10 mouse cellular contexts compared by ENCODE assay signal in genomic region chr3:119933049-119933511, GRCm38 (mm10).
DNase-seq lines count a peak whose midpoint lies in the region; ATAC-seq and TF ChIP-seq lines count a peak whose summit lies in the region.
"Had no signal": no experiment of that assay in that cellular context is flagged by ENCODE, and none has a peak within 500 bp of the region (broad histone marks: within the 10 kb centered on the region; RNA-seq: fewer than 3 reads in every experiment).

No protein-coding gene starts in this region.

- ATAC-seq in hindbrain, postnatal 0 days: peak; percentile 45; the same call in 1 of the 2 replicates
- ATAC-seq in hindbrain, embryonic 13.5 days (ENCODE audit: low FRiP score): no peak
- peak; percentile 85 for ATAC-seq in lung, embryonic 14.5 days (ENCODE audit: insufficient read depth)
- no peak for ATAC-seq in megakaryocyte-erythroid progenitor cell, adult 5-6 weeks (replicated peaks; ENCODE audit: low FRiP score, low TSS enrichment, poor library complexity, severe bottlenecking)

- 10% methylated on average over 5 of the region's 5 CpGs for WGBS in hindbrain, postnatal 0 days
- 17% methylated on average over 5 of the region's 5 CpGs for WGBS in hindbrain, embryonic 13.5 days
- WGBS in lung, embryonic 14.5 days: 19% methylated on average over 5 of the region's 5 CpGs

- in situ Hi-C loops in CH12.LX (cut with MboI; ENCODE audit: low pct_ligation_motif_present, low pct_unique_long_range_greater_than_20kb, low sequenced_read_pairs): no loop called here

- dilution Hi-C loops in CH12.LX (cut with MboI; ENCODE audit: extremely low pct_ligation_motif_present, extremely low pct_unique_long_range_greater_than_20kb, low sequenced_read_pairs): no loop called here

- TF ChIP-seq CTCF in hindbrain, postnatal 0 days (IDR thresholded peaks at IDR 0.05; ENCODE audit: low read depth): no peak
- TF ChIP-seq CTCF in CH12.LX (conservative IDR thresholded peaks at IDR 0.05 in 1 of 2, IDR thresholded peaks at IDR 0.05 in 1 of 2; ENCODE audit: low read depth in 2 of 2, low read length in 2 of 2): no peak
- TF ChIP-seq CTCF in lung, embryonic 14.5 days (IDR thresholded peaks at IDR 0.05; ENCODE audit: low read depth): no peak

- no peaks in the 10 kb centered on the region for H3K9me3 ChIP-seq in hindbrain, postnatal 0 days (ENCODE audit: low read length)
- H3K9me3 ChIP-seq in hindbrain, embryonic 13.5 days: no peaks in the 10 kb centered on the region
- H3K9me3 ChIP-seq in CH12.LX (replicated peaks; ENCODE audit: low read length): peaks cover 43% of the 10 kb centered on the region
- no peaks in the 10 kb centered on the region for H3K9me3 ChIP-seq in lung, embryonic 14.5 days (ENCODE audit: low read depth, low read length)
- H3K9me3 ChIP-seq: kidney, embryonic 15.5 days had no signal

- TF ChIP-seq RAD21 in CH12.LX (IDR thresholded peaks at IDR 0.05; ENCODE audit: low read depth, low read length): no peak

- peak; percentile 75 for DNase-seq in hindbrain, postnatal 0 days (ENCODE audit: low spot score)
- DNase-seq in CH12.LX (ENCODE audit: extremely low read depth): peak; percentile 0
- DNase-seq in NIH3T3 (ENCODE audit: low read depth): peak; percentile 94
- DNase-seq in lung, embryonic 14.5 days: peak; percentile 88
- DNase-seq in B cell, adult 2 months: no peak
- DNase-seq: thymus, postnatal 36 days had no signal

- TF ChIP-seq POLR2A in CH12.LX (IDR thresholded peaks at IDR 0.05; ENCODE audit: low read depth, low read length): no peak

- peak; percentile 90 for TF ChIP-seq EP300 in CH12.LX (IDR thresholded peaks at IDR 0.05; ENCODE audit: low read length)

- no peaks in the 10 kb centered on the region for H3K79me2 ChIP-seq in CH12.LX (replicated peaks; ENCODE audit: control insufficient read depth, extremely low read depth, insufficient read depth, poor library complexity, severe bottlenecking)

- H3K4me3 ChIP-seq in hindbrain, postnatal 0 days (ENCODE audit: low read length): no peak overlapping the region
- no peak overlapping the region for H3K4me3 ChIP-seq in hindbrain, embryonic 13.5 days
- H3K4me3 ChIP-seq in CH12.LX (replicated peaks in 1 of 3; ENCODE audit: low read depth in 2 of 3, low read length in 2 of 3, poor library complexity in 1 of 3): no peak overlapping the region
- no peak overlapping the region for H3K4me3 ChIP-seq in lung, embryonic 14.5 days (ENCODE audit: low read depth, low read length)
- H3K4me3 ChIP-seq: kidney, embryonic 15.5 days had no signal

- H3K9ac ChIP-seq in hindbrain, postnatal 0 days (replicated peaks; ENCODE audit: low read length): no peak overlapping the region
- no peak overlapping the region for H3K9ac ChIP-seq in hindbrain, embryonic 13.5 days
- H3K9ac ChIP-seq in CH12.LX (ENCODE audit: insufficient read depth, low read depth): no peak overlapping the region
- no peak overlapping the region for H3K9ac ChIP-seq in lung, embryonic 14.5 days
- H3K9ac ChIP-seq: kidney, embryonic 15.5 days had no signal

- H3K27ac ChIP-seq in hindbrain, postnatal 0 days: no peak overlapping the region
- H3K27ac ChIP-seq in hindbrain, embryonic 13.5 days: no peak overlapping the region
- no peak overlapping the region for H3K27ac ChIP-seq in CH12.LX (ENCODE audit: insufficient read depth, low read depth)
- H3K27ac ChIP-seq in lung, embryonic 14.5 days (ENCODE audit: low read depth): peak overlapping the region; percentile 49
- H3K27ac ChIP-seq: kidney, embryonic 15.5 days had no signal

- 0 out of 2 replicates have a peak overlapping the region, but pooled peaks have one; percentile 3 for H3K4me2 ChIP-seq in hindbrain, postnatal 0 days (ENCODE audit: low read depth, low read length)
- no peak overlapping the region for H3K4me2 ChIP-seq in hindbrain, embryonic 13.5 days
- peak overlapping the region; percentile 62 for H3K4me2 ChIP-seq in CH12.LX (ENCODE audit: insufficient read depth, low read depth, poor library complexity, severe bottlenecking)
- no peak overlapping the region for H3K4me2 ChIP-seq in lung, embryonic 14.5 days
- H3K4me2 ChIP-seq: heart, embryonic 11.5 days; kidney, embryonic 15.5 days had no signal

- no peaks in the 10 kb centered on the region for H3K27me3 ChIP-seq in hindbrain, postnatal 0 days (ENCODE audit: insufficient read depth, low read length)
- no peaks in the 10 kb centered on the region for H3K27me3 ChIP-seq in hindbrain, embryonic 13.5 days
- H3K27me3 ChIP-seq in CH12.LX (replicated peaks): no peaks in the 10 kb centered on the region
- H3K27me3 ChIP-seq in lung, embryonic 14.5 days (ENCODE audit: insufficient read depth, low read length): no peaks in the 10 kb centered on the region
- H3K27me3 ChIP-seq: kidney, embryonic 15.5 days had no signal

- no peaks in the 10 kb centered on the region for H3K36me3 ChIP-seq in hindbrain, postnatal 0 days (ENCODE audit: insufficient read depth, low read length)
- no peaks in the 10 kb centered on the region for H3K36me3 ChIP-seq in hindbrain, embryonic 13.5 days
- no peaks in the 10 kb centered on the region for H3K36me3 ChIP-seq in CH12.LX (replicated peaks in 1 of 2; ENCODE audit: control insufficient read depth in 1 of 2, insufficient read depth in 1 of 2, low read length in 1 of 2)
- H3K36me3 ChIP-seq in lung, embryonic 14.5 days (ENCODE audit: insufficient read depth): no peaks in the 10 kb centered on the region
- H3K36me3 ChIP-seq: kidney, embryonic 15.5 days had no signal

- H3K4me1 ChIP-seq in hindbrain, postnatal 0 days (ENCODE audit: insufficient read depth, low read length): no peaks in the 10 kb centered on the region
- peaks cover 11% of the 10 kb centered on the region for H3K4me1 ChIP-seq in hindbrain, embryonic 13.5 days (replicated peaks)
- peaks cover 0 to 4% of the 10 kb centered on the region in 2 experiments; a peak in 2 of 4 replicates for H3K4me1 ChIP-seq in CH12.LX (ENCODE audit: control insufficient read depth in 1 of 2, insufficient read depth in 2 of 2)
- H3K4me1 ChIP-seq in lung, embryonic 14.5 days (ENCODE audit: insufficient read depth): peaks cover 4% of the 10 kb centered on the region; the same call in 1 of the 2 replicates
- H3K4me1 ChIP-seq: kidney, embryonic 15.5 days had no signal

TF ChIP-seq in CH12.LX, 34 proteins besides CTCF, POLR2A, EP300 and RAD21:
- TF ChIP-seq BHLHE40 (IDR thresholded peaks at IDR 0.05; ENCODE audit: low read depth, low read length): 0 out of 2 replicates have a peak, but pooled peaks have one; percentile 27
- 0 out of 2 replicates have a peak, but pooled peaks have one; percentile 47 for TF ChIP-seq SIN3A (IDR thresholded peaks at IDR 0.05; ENCODE audit: low read length)
- peak; percentile 11; the same call in 1 of the 2 replicates for TF ChIP-seq JUN (IDR thresholded peaks at IDR 0.05; ENCODE audit: insufficient read depth, low read depth, low read length)
- TF ChIP-seq RCOR1 (conservative IDR thresholded peaks at IDR 0.05; ENCODE audit: low read depth, low read length): 0 out of 2 replicates have a peak, but pooled peaks have one; percentile 60
- TF ChIP-seq IRF4 (IDR thresholded peaks at IDR 0.05; ENCODE audit: low read depth, low read length): peak; percentile 93
- TF ChIP-seq ETS1 (conservative IDR thresholded peaks at IDR 0.05; ENCODE audit: low read depth, low read length): peak; percentile 54
- TF ChIP-seq PAX5 (IDR thresholded peaks at IDR 0.05; ENCODE audit: low read length): no peak
- TF ChIP-seq TCF12 (IDR thresholded peaks at IDR 0.05; ENCODE audit: low read depth, low read length): no peak
- TF ChIP-seq ZKSCAN1 (IDR thresholded peaks at IDR 0.05; ENCODE audit: borderline replicate concordance, low read depth, low read length): no peak
- peak; percentile 86 for TF ChIP-seq ZNF384 (IDR thresholded peaks at IDR 0.05; ENCODE audit: low read depth, low read length)
- no peak for TF ChIP-seq MAZ (IDR thresholded peaks at IDR 0.05; ENCODE audit: low read depth, low read length)
- no peak for TF ChIP-seq USF2 (conservative IDR thresholded peaks at IDR 0.05; ENCODE audit: low read depth, low read length)
- no peak for TF ChIP-seq E2F4 (IDR thresholded peaks at IDR 0.05; ENCODE audit: insufficient replicate concordance, low read depth, low read length)
- no peak for TF ChIP-seq USF1 (IDR thresholded peaks at IDR 0.05; ENCODE audit: low read depth, low read length)
- peak; percentile 46; the same call in 1 of the 2 replicates for TF ChIP-seq MEF2A (IDR thresholded peaks at IDR 0.05; ENCODE audit: borderline replicate concordance, low read depth, low read length)
- TF ChIP-seq SMC3 (IDR thresholded peaks at IDR 0.05; ENCODE audit: low read depth, low read length): no peak
- TF ChIP-seq GABPA (IDR thresholded peaks at IDR 0.05; ENCODE audit: insufficient replicate concordance, low read depth, low read length): no peak
- no peak for TF ChIP-seq MXI1 (IDR thresholded peaks at IDR 0.05; ENCODE audit: low read depth, low read length)
- no peak for TF ChIP-seq ZMIZ1 (IDR thresholded peaks at IDR 0.05; ENCODE audit: low read depth, low read length)
- TF ChIP-seq MAFK (IDR thresholded peaks at IDR 0.05; ENCODE audit: insufficient replicate concordance, low read length): peak; percentile 21; the same call in 1 of the 2 replicates
- no peak for TF ChIP-seq MAX (IDR thresholded peaks at IDR 0.05; ENCODE audit: low read length)
- no peak for TF ChIP-seq CHD2 (IDR thresholded peaks at IDR 0.05; ENCODE audit: low read length)
- 0 out of 2 replicates have a peak, but pooled peaks have one; percentile 41 for TF ChIP-seq TBP (conservative IDR thresholded peaks at IDR 0.05; ENCODE audit: low read depth, low read length)
- TF ChIP-seq MYC (IDR thresholded peaks at IDR 0.05; ENCODE audit: low read depth, low read length): no peak
- TF ChIP-seq NRF1 (IDR thresholded peaks at IDR 0.05; ENCODE audit: low read depth, low read length): no peak
- TF ChIP-seq ZC3H11A (IDR thresholded peaks at IDR 0.05; ENCODE audit: low read depth, low read length): no peak
- TF ChIP-seq UBTF (IDR thresholded peaks at IDR 0.05; ENCODE audit: low read depth, low read length): no peak
- TF ChIP-seq JUND (conservative IDR thresholded peaks at IDR 0.05; ENCODE audit: low read depth, low read length): 0 out of 2 replicates have a peak, but pooled peaks have one; percentile 30
TF ChIP-seq in CH12.LX: peak in this region for 11.

Comparison
In these comparisons a context has a peak if more than half of its experiments do, and no peak if none do; other contexts are left out.
1. ATAC-seq: peak in hindbrain, postnatal 0 days (single experiment) and lung, embryonic 14.5 days (single experiment); none in hindbrain, embryonic 13.5 days (single experiment) and megakaryocyte-erythroid progenitor cell, adult 5-6 weeks (single experiment).
2. H3K4me2 ChIP-seq: peak in hindbrain, postnatal 0 days (single experiment) and CH12.LX (single experiment); none in hindbrain, embryonic 13.5 days (single experiment) and lung, embryonic 14.5 days (single experiment).
3. DNase-seq: peak in hindbrain, postnatal 0 days (single experiment), CH12.LX (single experiment), NIH3T3 (single experiment) and lung, embryonic 14.5 days (single experiment); none in B cell, adult 2 months (0 of 2).